Mouse (Mus musculus): ENCODE results near the gene Rtn4rl1.

GRCm38 (mm10) chr11:75224835-75225234 lies 31.3 kb downstream of the Rtn4rl1 start:
- no peak for TF ChIP-seq POLR2A (IDR thresholded peaks at IDR 0.05; ENCODE audit: low read depth, low read length)
- no peak for TF ChIP-seq CTCF (IDR thresholded peaks at IDR 0.05; ENCODE audit: extremely low read depth, insufficient read length, insufficient replicate concordance, low read depth, low read length)

Data from small intestine, adult 2 months (tissue).